19 mouse cellular contexts compared by ENCODE assay signal in the genomic region with DNA sequence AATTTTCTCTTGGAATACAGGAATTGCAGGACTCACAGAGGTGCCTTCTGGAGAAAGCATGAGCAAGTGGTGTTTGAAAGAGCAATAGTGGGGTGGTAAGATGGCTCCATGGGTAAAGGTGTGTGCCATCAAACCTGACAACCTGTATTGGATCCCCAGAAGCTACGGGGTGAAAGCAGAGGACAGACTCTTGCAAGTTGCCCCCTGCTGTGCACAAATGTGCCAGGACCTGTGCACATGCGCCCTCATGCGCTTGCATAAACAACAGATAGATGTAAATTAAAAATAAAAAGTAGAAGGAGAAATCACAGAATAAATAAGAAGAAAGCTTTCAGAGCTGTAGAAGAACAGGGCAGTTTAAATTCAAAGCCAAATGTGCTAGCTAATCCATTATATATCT. TPM values are rescaled to one million over a fixed set of nuclear protein-coding genes. Genes with fewer than 3 reads are reported as not detected.
DNase-seq lines count a peak whose midpoint lies in the region; ATAC-seq lines count a peak whose summit lies in the region.
"Had no signal": no experiment of that assay in that cellular context is flagged by ENCODE, and none has a peak within 500 bp of the region (broad histone marks: within the 10 kb centered on the region; RNA-seq: fewer than 3 reads in every experiment).

No protein-coding gene starts in this region.

- no peak for ATAC-seq in inflammation-experienced regulatory T-cells, adult 6 months
- no peak for ATAC-seq in granulocyte monocyte progenitor cell, adult 5-6 weeks (replicated peaks; ENCODE audit: poor library complexity, severe bottlenecking)
- ATAC-seq: CD4-positive, CD25-positive, alpha-beta regulatory T cell, adult 4 months; forebrain, embryonic 14.5 days; forebrain, postnatal 0 days; hindbrain, embryonic 16.5 days; intestine, embryonic 16.5 days had no signal

- peak; percentile 26 to 46 for DNase-seq in cerebellum, adult 18-20 months
- DNase-seq in cerebellum, postnatal 4 days (ENCODE audit: low spot score in 2 of 2): no peak
- peak; percentile 30 for DNase-seq in cerebellum, postnatal 10 days
- peak; percentile 22 to 24 for DNase-seq in cerebellum, postnatal 36 days
- DNase-seq: adrenal gland, adult 2 months; adrenal gland, postnatal 14 days; forebrain, postnatal 0 days; gastrocnemius, adult 2 months; gastrocnemius, postnatal 14 days; heart, adult 18-20 months; heart, postnatal 10 days; heart, postnatal 36 days; kidney, adult 18-20 months had no signal

RNA-seq across cellular contexts. Expression of gene Pten, which starts 3.9 kb away (rescaled TPM):
- 10 to 100 TPM; 13.6 to 17.2 (median 16.0) TPM for polyA plus RNA-seq in inflammation-experienced regulatory T-cells, adult 6 months (2017; shearing (Covaris generic))
- total RNA-seq in granulocyte monocyte progenitor cell, adult 5-6 weeks (2014; fragmentation: Nextera tagmentation): 67.3 and 74.5 TPM in 2 replicates
- total RNA-seq in granulocyte monocyte progenitor cell, adult 5-6 weeks (2017): 98.5 and 103 TPM in 2 replicates

RNA-seq across cellular contexts. Expression of gene Atad1, which starts 13.8 kb away (rescaled TPM):
- polyA plus RNA-seq in inflammation-experienced regulatory T-cells, adult 6 months (2017; shearing (Covaris generic)): 100 to 1,000 TPM in 1 of 3 experiments, 10 to 100 TPM in 2; 92.3 to 115 (median 99.8) TPM
- 59.5 and 62.9 TPM in 2 replicates for total RNA-seq in granulocyte monocyte progenitor cell, adult 5-6 weeks (2014; fragmentation: Nextera tagmentation)
- 77.7 and 82.9 TPM in 2 replicates for total RNA-seq in granulocyte monocyte progenitor cell, adult 5-6 weeks (2017)

Comparison
In these comparisons a context has a peak if more than half of its experiments do, and no peak if none do; other contexts are left out.
1. DNase-seq: peak in cerebellum, adult 18-20 months (2 of 2), cerebellum, postnatal 10 days (2 of 2) and cerebellum, postnatal 36 days (2 of 2); none in cerebellum, postnatal 4 days (0 of 2).